Mouse (Mus musculus): ENCODE data around the gene Eif4enif1. TPM values are rescaled to one million over a fixed set of nuclear protein-coding genes. Genes with fewer than 3 reads are reported as not detected.

The Eif4enif1 gene
- 20.0 and 21.0 TPM in 2 replicates for polyA plus RNA-seq (2015; fragmentation: Nextera tagmentation; extraction: Ambion mirVana)

DNA sequence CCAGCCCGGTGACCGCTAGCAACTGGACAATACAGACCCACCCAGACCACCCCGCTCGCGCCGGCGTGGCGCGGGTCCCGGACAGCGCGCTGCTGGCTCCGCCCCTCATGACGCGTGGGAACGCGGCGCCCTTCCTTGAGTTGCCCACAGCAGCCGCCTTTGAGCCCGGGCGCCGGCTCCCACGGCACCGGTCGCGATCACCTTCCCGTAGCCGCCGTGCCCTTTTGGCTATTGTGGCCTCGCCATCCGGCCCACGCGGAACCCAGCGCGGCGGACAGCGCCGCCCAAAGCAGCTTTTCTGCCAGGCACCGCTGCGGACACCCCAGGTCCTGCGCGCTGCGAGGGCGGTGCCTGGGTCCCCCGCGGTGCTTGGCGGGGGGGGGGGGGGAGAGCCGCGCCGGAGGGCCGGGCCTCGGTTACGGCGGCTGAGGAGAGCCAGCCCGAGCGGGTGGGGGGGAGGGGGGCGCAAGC lies at the start of gene Eif4enif1:
Gene Eif4enif1, plus strand, starts transcription at position 162 of the 471 bp plus-strand sequence.

DNA sequence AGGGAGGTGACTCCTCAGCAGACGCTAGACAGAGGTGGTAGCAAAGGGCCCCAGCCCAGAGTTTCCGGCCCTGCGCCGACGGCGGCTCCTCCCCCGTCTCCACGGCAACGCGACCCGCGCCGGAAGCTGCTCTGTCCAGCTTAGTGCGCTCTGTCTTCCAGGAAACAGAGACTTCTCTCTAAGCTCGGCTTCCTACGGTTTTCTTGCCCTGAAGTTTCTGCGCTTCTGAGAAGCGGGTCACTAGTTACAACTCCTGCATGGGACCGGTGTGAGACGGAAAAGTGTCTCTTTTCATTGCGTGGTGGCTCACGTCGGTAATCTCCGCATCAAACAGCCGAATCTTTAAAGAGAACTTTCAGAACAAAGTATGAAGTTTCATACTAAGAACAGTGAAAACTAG lies 8.8 kb upstream of the Eif4enif1 start, which contains the start of gene Sfi1:
Gene Sfi1, minus strand, starts transcription at position 101 of the 400 bp plus-strand sequence.

DNA sequence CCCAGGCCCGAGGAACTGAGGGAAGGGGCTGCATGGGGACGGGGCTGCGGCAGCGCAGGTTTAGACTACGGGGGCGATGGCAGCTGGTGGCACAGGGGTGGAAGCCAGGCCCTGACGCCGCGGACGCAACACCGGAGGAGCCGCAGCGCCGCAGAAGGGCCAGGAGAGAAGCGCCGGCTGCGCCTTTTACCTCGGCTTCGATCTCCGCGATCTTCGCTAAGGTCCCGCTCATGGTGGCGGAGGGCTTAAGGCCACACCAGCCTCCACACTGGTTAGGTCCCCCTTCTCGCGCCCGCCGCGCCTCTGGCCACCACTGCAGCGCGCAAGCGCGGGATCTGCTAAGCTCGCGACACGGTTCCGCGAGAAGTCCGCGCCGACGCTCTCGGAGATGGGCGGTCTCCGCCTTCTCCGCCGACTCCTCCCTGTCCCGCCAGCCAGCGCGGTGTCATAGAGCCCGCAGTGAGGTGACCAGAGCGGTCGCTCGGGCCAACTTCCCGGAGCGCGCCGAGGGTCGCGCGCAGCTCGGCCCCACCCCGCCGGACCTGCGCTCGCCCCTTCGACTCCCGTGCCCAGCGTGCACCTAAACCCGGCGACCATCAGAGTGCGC lies 64.0 kb downstream of the Eif4enif1 start, which contains the start of gene Drg1:
Gene Drg1, minus strand, starts transcription at position 337 of the 607 bp plus-strand sequence.

DNA sequence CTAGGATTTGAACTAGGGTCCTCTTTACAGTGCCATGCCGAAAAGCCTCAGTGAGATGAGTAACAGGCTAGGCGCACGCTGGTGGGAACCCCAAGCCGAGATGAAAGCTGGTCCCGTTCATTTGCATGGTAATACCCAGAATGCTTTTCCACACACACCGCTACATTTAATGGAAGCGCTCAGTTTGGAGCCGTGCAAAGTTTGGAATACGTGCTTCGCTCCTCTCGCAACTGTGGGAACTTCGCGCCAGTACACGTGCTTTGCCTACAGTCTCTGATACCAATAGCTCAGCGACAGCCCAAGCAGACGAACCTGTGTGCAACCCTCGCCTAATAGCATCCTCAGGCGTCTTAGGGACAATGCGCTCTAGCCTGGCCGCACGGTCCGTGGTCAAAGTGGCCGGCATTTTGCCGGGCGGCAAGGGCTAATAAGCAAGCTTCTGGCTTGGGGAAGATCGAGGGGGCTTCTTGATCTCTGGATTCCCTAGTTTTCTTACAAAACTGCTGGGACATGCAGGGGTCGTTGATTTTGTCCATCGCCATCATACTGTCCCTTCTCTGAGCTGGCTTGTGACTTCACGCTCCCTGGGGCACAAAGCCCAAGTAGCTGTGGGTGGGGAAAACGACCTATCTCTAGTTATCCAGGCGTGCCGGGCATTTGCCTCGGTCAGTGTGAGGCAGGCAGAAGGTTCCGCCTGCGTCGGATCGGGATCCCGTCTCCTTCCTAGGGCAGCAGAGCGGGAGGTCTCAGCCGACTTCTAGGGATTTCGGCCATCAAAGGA lies 86.5 kb downstream of the Eif4enif1 start, which contains the start of gene Patz1:
Gene Patz1, plus strand, starts transcription at position 354 of the 781 bp plus-strand sequence.

Other genes with a start within 250 kb of the Eif4enif1 start
- 5.6 and 7.3 TPM in 2 replicates for gene Sfi1, start 8.9 kb upstream of the Eif4enif1 start, polyA plus RNA-seq (2015; fragmentation: Nextera tagmentation; extraction: Ambion mirVana)
- 123 and 126 TPM in 2 replicates for gene Drg1, start 64.0 kb downstream of the Eif4enif1 start, polyA plus RNA-seq (2015; fragmentation: Nextera tagmentation; extraction: Ambion mirVana)
- 13.8 and 14.6 TPM in 2 replicates for gene Patz1, start 86.5 kb downstream of the Eif4enif1 start, polyA plus RNA-seq (2015; fragmentation: Nextera tagmentation; extraction: Ambion mirVana)
- 11.1 and 12.5 TPM in 2 replicates for gene Pik3ip1, start 128.0 kb downstream of the Eif4enif1 start, polyA plus RNA-seq (2015; fragmentation: Nextera tagmentation; extraction: Ambion mirVana)
- gene Limk2, start 206.8 kb downstream of the Eif4enif1 start, polyA plus RNA-seq (2015; fragmentation: Nextera tagmentation; extraction: Ambion mirVana): 54.3 and 56.4 TPM in 2 replicates
- 19.6 and 20.3 TPM in 2 replicates for gene Rnf185, start 250.0 kb downstream of the Eif4enif1 start, polyA plus RNA-seq (2015; fragmentation: Nextera tagmentation; extraction: Ambion mirVana)